Comparison of ENCODE assay signal across 28 mouse cellular contexts in genomic region chr9:113119721-113120120, GRCm38 (mm10).
"Had no signal": no experiment of that assay in that cellular context is flagged by ENCODE, and none has a peak within 500 bp of the region (broad histone marks: within the 10 kb centered on the region; RNA-seq: fewer than 3 reads in every experiment).

No protein-coding gene starts in this region.

- H3K36me3 ChIP-seq: embryonic facial prominence, embryonic 10.5 days; embryonic facial prominence, embryonic 12.5 days; embryonic facial prominence, embryonic 13.5 days; embryonic facial prominence, embryonic 15.5 days; forebrain, embryonic 10.5 days; forebrain, embryonic 12.5 days; forebrain, embryonic 15.5 days had no signal

- H3K27me3 ChIP-seq: embryonic facial prominence, embryonic 12.5 days; embryonic facial prominence, embryonic 13.5 days; embryonic facial prominence, embryonic 15.5 days; forebrain, embryonic 12.5 days; forebrain, embryonic 13.5 days; forebrain, embryonic 15.5 days had no signal

- H3K4me1 ChIP-seq: embryonic facial prominence, embryonic 10.5 days; embryonic facial prominence, embryonic 12.5 days; embryonic facial prominence, embryonic 13.5 days; embryonic facial prominence, embryonic 15.5 days; forebrain, embryonic 10.5 days; forebrain, embryonic 12.5 days; forebrain, embryonic 13.5 days; forebrain, embryonic 15.5 days had no signal

- DNase-seq: cerebellum, adult 2 months; cerebellum, adult 8-10 months; cerebellum, adult 9-10 months; cerebellum, adult 9-11 months; cerebellum, postnatal 10 days; cerebellum, postnatal 14 days; cerebellum, postnatal 25 days; cerebellum, postnatal 36 days; embryo, embryonic 11 days; forebrain, postnatal 0 days; gastrocnemius, adult 2 months; gastrocnemius, postnatal 10 days; gastrocnemius, postnatal 14 days; gastrocnemius, postnatal 25 days; gastrocnemius, postnatal 36 days; heart, adult 11 months; heart, adult 18-20 months had no signal

- H3K4me3 ChIP-seq: embryonic facial prominence, embryonic 10.5 days; embryonic facial prominence, embryonic 12.5 days; embryonic facial prominence, embryonic 13.5 days; embryonic facial prominence, embryonic 15.5 days; erythroblast, embryonic 14.5 days; forebrain, embryonic 10.5 days; forebrain, embryonic 12.5 days; forebrain, embryonic 13.5 days; forebrain, embryonic 15.5 days; gastrocnemius, adult 2 months had no signal

- H3K9ac ChIP-seq: embryonic facial prominence, embryonic 12.5 days; embryonic facial prominence, embryonic 13.5 days; embryonic facial prominence, embryonic 15.5 days; forebrain, embryonic 12.5 days; forebrain, embryonic 13.5 days; forebrain, embryonic 15.5 days; forebrain, postnatal 0 days had no signal

- H3K9me3 ChIP-seq: embryonic facial prominence, embryonic 10.5 days; embryonic facial prominence, embryonic 12.5 days; embryonic facial prominence, embryonic 13.5 days; embryonic facial prominence, embryonic 15.5 days; forebrain, embryonic 10.5 days; forebrain, embryonic 12.5 days; forebrain, embryonic 13.5 days; forebrain, embryonic 15.5 days had no signal

- H3K27ac ChIP-seq: embryonic facial prominence, embryonic 10.5 days; embryonic facial prominence, embryonic 12.5 days; embryonic facial prominence, embryonic 13.5 days; embryonic facial prominence, embryonic 15.5 days; forebrain, embryonic 10.5 days; forebrain, embryonic 12.5 days; forebrain, embryonic 13.5 days; forebrain, embryonic 15.5 days; gastrocnemius, adult 2 months had no signal

- H3K4me2 ChIP-seq: embryonic facial prominence, embryonic 12.5 days; embryonic facial prominence, embryonic 13.5 days; embryonic facial prominence, embryonic 15.5 days; forebrain, embryonic 12.5 days; forebrain, embryonic 13.5 days; forebrain, embryonic 15.5 days had no signal

- ATAC-seq: forebrain, embryonic 13.5 days; forebrain, embryonic 14.5 days; forebrain, embryonic 15.5 days; forebrain, embryonic 16.5 days; forebrain, postnatal 0 days had no signal
